Mouse (Mus musculus) stomach, embryonic 16.5 days (tissue): Measurements from ENCODE around the gene Caly. TPM values are rescaled to one million over a fixed set of nuclear protein-coding genes. Genes with fewer than 3 reads are reported as not detected.

Experiments
- ATAC-seq: fragments of 200-750 bp; cut with Nextera tagmentation; 2 replicates; pipeline ENCODE4 v1.8.0; 2017; ENCODE audit warnings: moderate number of reproducible peaks, moderate TSS enrichment; ENCODE audit not compliant: insufficient read depth, low FRiP score
- H3K27ac ChIP-seq: fragments of 300-500 bp; sonication (generic); 2 replicates; pipeline ENCODE4 v1.5.1; 2014; ENCODE audit warnings: low read length
- H3K27me3 ChIP-seq: fragments of 300-500 bp; sonication (generic); 2 replicates; pipeline ENCODE4 v1.6.1; 2014; ENCODE audit warnings: low read length, control low read depth, mixed read lengths; ENCODE audit not compliant: control insufficient read depth, insufficient read depth
- H3K36me3 ChIP-seq: fragments of 300-500 bp; sonication (generic); 2 replicates; pipeline ENCODE4 v1.6.1; 2014; ENCODE audit warnings: low read length; ENCODE audit not compliant: control insufficient read depth, insufficient read depth
- H3K4me1 ChIP-seq: fragments of 300-500 bp; sonication (generic); 2 replicates; pipeline ENCODE4 v1.6.1; 2014; ENCODE audit warnings: low read length, control low read depth, mixed read lengths; ENCODE audit not compliant: control insufficient read depth, insufficient read depth
- H3K4me2 ChIP-seq: fragments of 300-500 bp; sonication (generic); 2 replicates; pipeline ENCODE4 v1.6.1; 2014; ENCODE audit warnings: low read depth, low read length, mixed read lengths
- H3K4me3 ChIP-seq: fragments of 300-500 bp; sonication (generic); replicated peaks from 2 replicates; pipeline ENCODE4 v1.5.1; 2014; ENCODE audit warnings: mild to moderate bottlenecking, low read length
- H3K9ac ChIP-seq: fragments of 300-500 bp; sonication (generic); 2 replicates; pipeline ENCODE4 v1.6.1; 2014; ENCODE audit warnings: low read length
- H3K9me3 ChIP-seq: fragments of 300-500 bp; sonication (generic); replicated peaks from 2 replicates; pipeline ENCODE4 v1.6.1; 2016; ENCODE audit warnings: low read length, control low read depth; ENCODE audit not compliant: control insufficient read depth
- WGBS: fragments of 180-500 bp; shearing (Covaris S2); extraction: QIAGEN DNeasy Blood & Tissue Kit; methylation state at CpG from one replicate; pipeline ENCODE4 v1.1.7; 2014; 5-methylcytosine and 5-hydroxymethylcytosine counted together
- polyA plus RNA-seq: library from polyadenylated mRNA; unstranded; fragments of >200 nt; fragmentation: Nextera tagmentation; extraction: Ambion mirVana; gene quantifications from 2 replicates; pipeline ENCODE4 v1.2.1, GENCODE M21; 2015

Gene Caly
- 3.7 and 5.6 TPM in 2 replicates for polyA plus RNA-seq

DNA sequence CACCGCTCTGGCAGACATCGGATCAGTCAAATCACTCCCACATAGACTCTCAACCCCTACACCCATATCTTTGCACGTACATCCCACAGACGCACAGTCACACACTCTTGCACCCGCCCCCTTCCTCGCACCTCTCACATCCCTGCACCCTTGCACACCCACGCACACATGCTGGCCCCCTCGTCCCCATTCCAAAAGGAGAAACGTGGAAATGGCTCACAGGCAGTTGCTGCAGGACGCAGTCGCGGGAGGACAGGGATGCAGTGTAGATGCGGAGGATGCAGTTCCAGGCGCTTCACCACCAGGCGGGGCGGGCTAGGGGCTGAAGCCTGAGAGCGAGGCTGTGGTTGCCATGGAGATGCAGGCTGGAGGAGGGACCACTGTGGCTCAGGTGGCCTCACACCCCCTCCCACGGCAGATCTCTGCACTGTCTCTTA is at the start of gene Caly:
TSS of gene Caly (minus strand) at position 307 of the 437 bp plus-strand sequence.
- 0 out of 2 replicates have a peak, but pooled peaks have one; percentile 20 for ATAC-seq
- Histone ChIP-seq H3K27me3 (peaks cover 33% of the 10 kb centered on the region), H3K4me2 (no peak within 1 kb of the TSS), H3K4me1 (peaks cover 4% of the 10 kb centered on the region; the same call in 1 of the 2 replicates), H3K36me3 (no peaks in the 10 kb centered on the region), H3K9ac (no peak within 1 kb of the TSS), H3K27ac (no peak within 1 kb of the TSS), H3K4me3 (no peak within 1 kb of the TSS), H3K9me3 (no peaks in the 10 kb centered on the region)
- WGBS, result 7% methylated on average over 18 of the region's 18 CpGs

DNA sequence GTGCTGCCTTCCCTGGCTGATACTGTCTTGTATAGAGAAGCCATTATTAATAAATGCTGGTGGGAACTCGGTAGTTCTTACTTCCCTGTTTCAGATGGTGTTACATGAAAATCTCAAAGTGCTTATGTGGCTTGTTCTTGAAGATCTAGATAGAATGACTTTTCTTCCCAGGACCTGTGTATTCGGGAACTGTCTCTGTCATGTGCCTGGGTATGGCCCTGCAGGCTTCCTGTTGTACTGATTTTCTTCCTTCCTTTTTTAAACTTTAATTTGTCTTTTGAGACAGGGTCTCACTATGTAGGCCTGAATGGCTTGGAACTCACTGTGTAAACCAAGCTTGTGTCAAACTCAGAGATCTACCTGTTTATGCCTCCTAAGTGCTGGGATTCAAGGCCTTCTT is 45.6 kb upstream of the Caly start:
- H3K27ac ChIP-seq, result no peak overlapping the region
- H3K9me3 ChIP-seq, result no peaks in the 10 kb centered on the region
- 84% methylated on average over 2 of the region's 2 CpGs for WGBS
- no peaks in the 10 kb centered on the region for H3K27me3 ChIP-seq
- no peak for ATAC-seq
- no peak overlapping the region for H3K4me3 ChIP-seq
- H3K4me2 ChIP-seq, result no peak overlapping the region
- peaks cover 5% of the 10 kb centered on the region; the same call in 1 of the 2 replicates for H3K4me1 ChIP-seq
- 0 out of 2 replicates have a peak, but pooled peaks cover 8% of the 10 kb centered on the region for H3K36me3 ChIP-seq
- no peak overlapping the region for H3K9ac ChIP-seq

DNA sequence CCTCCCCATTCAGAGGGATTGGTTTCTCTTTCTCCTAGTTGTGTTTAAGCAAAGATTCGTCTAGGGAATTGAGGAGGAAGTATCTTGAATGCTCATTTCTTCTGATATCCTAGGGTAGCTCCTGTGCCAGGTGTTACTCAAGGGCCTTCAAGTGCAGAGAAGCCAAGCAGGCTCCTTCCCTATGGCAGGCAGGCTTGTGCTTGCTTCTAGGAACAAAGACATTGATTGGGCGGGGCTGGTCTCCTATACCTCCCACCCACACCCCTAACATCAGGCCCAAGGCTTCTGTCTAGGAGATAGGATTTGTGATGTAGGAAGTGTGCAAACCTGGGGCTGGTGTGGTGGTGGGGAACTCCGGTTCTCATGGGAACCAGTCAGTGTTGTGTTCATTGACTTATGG is 44.6 kb upstream of the Caly start:
- peak overlapping the region; percentile 58 for H3K9ac ChIP-seq
- peak overlapping the region; percentile 63 for H3K27ac ChIP-seq
- 75% methylated on average over 3 of the region's 3 CpGs for WGBS
- H3K4me2 ChIP-seq, result peak overlapping the region; percentile 45
- no peaks in the 10 kb centered on the region for H3K9me3 ChIP-seq
- no peaks in the 10 kb centered on the region for H3K27me3 ChIP-seq
- ATAC-seq, result no peak
- H3K4me3 ChIP-seq, result peak overlapping the region; percentile 24
- 0 out of 2 replicates have a peak, but pooled peaks cover 8% of the 10 kb centered on the region for H3K36me3 ChIP-seq
- H3K4me1 ChIP-seq, result peaks cover 5% of the 10 kb centered on the region; the same call in 1 of the 2 replicates

DNA sequence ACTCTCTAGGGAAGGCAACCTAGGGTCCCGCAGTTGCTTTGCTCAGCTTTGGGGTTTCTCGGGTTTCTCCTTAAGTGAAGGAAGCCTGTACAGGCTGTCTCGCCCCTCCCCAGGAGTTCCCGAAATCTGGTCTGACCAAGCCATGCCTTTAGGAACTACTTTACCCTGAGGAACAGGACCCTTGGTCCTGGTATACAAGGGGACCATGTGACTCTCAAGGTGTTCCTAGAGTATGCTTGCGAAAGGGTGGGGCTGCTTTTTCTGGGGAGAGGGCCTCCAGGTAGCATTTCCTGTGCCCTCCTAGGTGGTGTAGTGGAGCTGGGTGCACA is 43.6 kb upstream of the Caly start:
- Histone ChIP-seq H3K9me3 (no peaks in the 10 kb centered on the region), H3K9ac (peak overlapping the region; percentile 94), H3K27ac (peak overlapping the region; percentile 71; the same call in 1 of the 2 replicates), H3K36me3 (0 out of 2 replicates have a peak, but pooled peaks cover 8% of the 10 kb centered on the region), H3K4me2 (peak overlapping the region; percentile 87), H3K27me3 (no peaks in the 10 kb centered on the region), H3K4me1 (peaks cover 5% of the 10 kb centered on the region; the same call in 1 of the 2 replicates), H3K4me3 (peak overlapping the region; percentile 84)
- 5% methylated on average over 5 of the region's 5 CpGs for WGBS
- ATAC-seq, result no peak

DNA sequence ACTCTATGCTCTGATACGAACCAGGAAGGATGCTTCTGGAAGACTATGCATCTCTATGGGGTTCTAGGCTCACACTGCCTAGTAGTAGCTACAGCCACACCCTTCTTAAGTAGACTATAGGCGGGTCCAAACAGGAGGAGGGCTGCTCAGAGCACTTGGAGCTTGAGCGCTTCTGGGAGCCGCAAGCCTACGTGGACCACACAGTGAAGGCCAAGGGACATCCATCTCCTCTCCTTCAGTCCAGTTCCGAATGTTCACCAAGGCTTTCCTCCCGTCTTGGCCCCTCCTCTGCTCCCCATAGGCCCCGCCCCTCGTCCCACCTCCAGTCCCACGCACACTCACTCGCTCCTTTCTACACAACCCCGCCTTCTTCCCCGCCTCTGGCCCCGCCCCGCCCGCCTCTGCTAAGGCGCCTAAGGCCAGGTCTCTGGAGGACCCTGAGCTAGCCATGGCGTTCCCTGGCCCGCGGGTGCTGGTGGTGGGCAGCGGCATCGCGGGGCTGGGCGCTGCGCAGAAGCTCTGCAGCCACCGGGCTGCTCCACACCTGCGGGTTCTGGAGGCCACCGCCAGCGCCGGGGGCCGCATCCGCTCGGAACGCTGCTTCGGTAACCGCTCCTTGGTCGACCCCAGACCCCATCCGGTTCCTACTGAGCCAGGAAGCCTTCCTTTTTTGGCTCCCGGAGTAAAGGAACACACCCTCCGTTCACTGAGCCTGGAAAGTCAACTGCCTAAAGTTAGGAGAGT is 43.1 kb upstream of the Caly start:
- Histone ChIP-seq H3K36me3 (0 out of 2 replicates have a peak, but pooled peaks cover 8% of the 10 kb centered on the region), H3K4me1 (peaks cover 5% of the 10 kb centered on the region; the same call in 1 of the 2 replicates), H3K4me2 (peak overlapping the region; percentile 87), H3K27me3 (no peaks in the 10 kb centered on the region), H3K27ac (peak overlapping the region; percentile 71; the same call in 1 of the 2 replicates), H3K9ac (peak overlapping the region; percentile 94), H3K9me3 (no peaks in the 10 kb centered on the region), H3K4me3 (peak overlapping the region; percentile 84)
- 1% methylated on average over 40 of the region's 40 CpGs for WGBS
- peak; percentile 97 for ATAC-seq

DNA sequence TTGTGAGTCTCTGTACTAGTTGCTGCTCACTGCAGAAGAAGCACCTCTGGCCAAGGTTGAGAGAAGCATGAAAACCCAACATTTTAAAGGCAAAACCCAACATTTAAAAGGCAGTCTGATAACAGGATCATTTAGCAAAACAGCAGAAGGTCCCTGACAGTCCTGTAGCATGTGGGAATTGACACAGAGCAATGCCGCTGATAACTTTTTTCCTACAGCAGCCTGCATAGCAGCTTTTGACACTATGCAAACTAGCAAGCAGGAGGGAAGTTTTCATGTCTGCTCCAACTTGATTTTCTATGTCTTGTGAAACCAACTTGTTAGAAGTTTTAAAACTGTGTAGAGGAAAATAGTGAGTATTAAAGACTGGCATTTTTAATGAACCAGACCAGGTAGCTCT is 42.0 kb upstream of the Caly start:
- Histone ChIP-seq H3K4me2 (no peak overlapping the region), H3K4me1 (peaks cover 5% of the 10 kb centered on the region; the same call in 1 of the 2 replicates), H3K9me3 (no peaks in the 10 kb centered on the region), H3K4me3 (no peak overlapping the region), H3K27me3 (no peaks in the 10 kb centered on the region), H3K9ac (no peak overlapping the region), H3K36me3 (0 out of 2 replicates have a peak, but pooled peaks cover 1% of the 10 kb centered on the region), H3K27ac (no peak overlapping the region)
- ATAC-seq, result no peak
- 83% methylated on average over 1 of the region's 1 CpGs for WGBS

DNA sequence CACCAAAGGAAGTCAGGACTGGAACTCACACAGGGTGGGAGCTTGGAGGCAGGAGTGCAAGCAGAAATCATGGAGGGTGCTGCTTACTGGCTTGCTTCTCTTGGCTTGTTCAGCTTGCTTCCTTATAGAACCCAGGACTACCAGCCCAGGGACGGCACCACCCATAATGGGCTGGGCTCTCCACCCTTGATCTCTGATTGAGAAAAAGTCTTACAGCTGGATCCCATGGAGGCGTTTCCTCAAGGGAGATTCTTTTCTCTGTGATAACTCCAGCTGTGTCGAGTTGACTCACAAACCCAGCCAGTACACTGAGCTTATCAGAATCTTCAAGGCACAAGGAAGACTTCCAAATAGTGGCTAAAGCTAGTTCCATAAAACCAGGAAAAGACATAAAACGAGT is 40.4 kb upstream of the Caly start:
- Histone ChIP-seq H3K4me3 (no peak overlapping the region), H3K4me1 (peaks cover 5% of the 10 kb centered on the region; the same call in 1 of the 2 replicates), H3K4me2 (no peak overlapping the region), H3K9me3 (no peaks in the 10 kb centered on the region), H3K9ac (no peak overlapping the region), H3K27ac (no peak overlapping the region), H3K27me3 (no peaks in the 10 kb centered on the region), H3K36me3 (no peaks in the 10 kb centered on the region)
- 30% methylated on average over 4 of the region's 4 CpGs for WGBS
- ATAC-seq, result no peak

DNA sequence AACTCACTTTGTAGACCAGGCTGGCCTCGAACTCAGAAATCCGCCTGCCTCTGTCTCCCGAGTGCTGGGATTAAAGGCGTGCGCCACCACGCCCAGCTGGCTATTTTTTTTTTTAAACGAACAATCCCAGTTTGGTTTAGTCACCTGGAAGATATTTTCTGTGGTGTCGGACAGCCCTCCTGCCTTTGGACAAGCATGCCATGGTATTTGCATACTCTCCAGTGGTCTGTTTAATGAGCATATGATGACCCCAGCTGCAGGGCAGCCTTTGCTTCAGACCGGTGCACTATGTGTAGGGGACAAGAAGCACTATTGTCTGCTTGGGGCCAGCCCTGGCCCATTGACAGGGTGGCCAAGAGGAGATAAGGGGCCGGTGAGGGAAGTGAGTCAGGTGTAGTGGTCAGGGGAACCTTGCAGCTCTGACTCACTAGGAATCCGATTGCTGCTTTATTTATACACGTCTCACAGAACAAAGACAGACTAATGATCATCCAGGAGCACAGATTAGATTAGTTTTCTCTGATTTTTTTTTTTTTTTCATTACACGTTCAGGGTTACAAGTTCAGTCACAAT is 39.1 kb upstream of the Caly start:
- 58% methylated on average over 13 of the region's 13 CpGs for WGBS
- Histone ChIP-seq H3K9ac (no peak overlapping the region), H3K27me3 (no peaks in the 10 kb centered on the region), H3K4me1 (peaks cover 3% of the 10 kb centered on the region; the same call in 1 of the 2 replicates), H3K36me3 (no peaks in the 10 kb centered on the region), H3K4me2 (no peak overlapping the region), H3K27ac (no peak overlapping the region), H3K9me3 (no peaks in the 10 kb centered on the region), H3K4me3 (no peak overlapping the region)
- peak; percentile 57 for ATAC-seq

DNA sequence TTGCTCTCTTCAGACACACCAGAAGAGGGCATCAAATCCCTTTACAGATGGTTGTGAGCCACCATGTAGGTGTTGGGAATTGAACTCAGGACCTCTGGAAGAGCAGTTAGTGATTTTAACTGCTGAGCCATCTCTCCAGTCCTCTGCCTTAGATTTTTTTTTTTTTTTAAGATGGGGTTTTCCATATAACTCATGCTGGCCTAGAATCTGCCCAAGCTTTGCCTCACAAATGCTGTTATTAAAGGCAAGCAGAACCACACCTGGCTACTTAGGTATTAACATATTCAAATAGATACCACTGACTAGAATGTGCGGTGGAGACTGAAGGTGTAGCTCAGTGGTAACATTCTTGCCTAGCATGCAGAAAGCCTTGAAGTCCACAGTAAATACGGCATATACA is 38.1 kb upstream of the Caly start:
- no peak overlapping the region for H3K27ac ChIP-seq
- no peak for ATAC-seq
- no peak overlapping the region for H3K4me2 ChIP-seq
- 90% methylated on average over 2 of the region's 2 CpGs for WGBS
- peaks cover 3% of the 10 kb centered on the region; the same call in 1 of the 2 replicates for H3K4me1 ChIP-seq
- no peak overlapping the region for H3K4me3 ChIP-seq
- no peaks in the 10 kb centered on the region for H3K36me3 ChIP-seq
- no peaks in the 10 kb centered on the region for H3K27me3 ChIP-seq
- H3K9ac ChIP-seq, result no peak overlapping the region
- no peaks in the 10 kb centered on the region for H3K9me3 ChIP-seq
